Mouse (Mus musculus): Measurements from ENCODE around the gene Ddx24. TPM values are rescaled to one million over a fixed set of nuclear protein-coding genes. Genes with fewer than 3 reads are reported as not detected.
"Not testable (repeated sequence)": the region's sequence is repeated elsewhere in the genome, so short reads cannot be mapped to it uniquely, and the experiment has no call there.

The Ddx24 gene
- total RNA-seq (2021), result 100 to 1,000 TPM; 213 to 224 TPM

- DNase-seq, result peak; percentile 98
Measured at GRCm38 (mm10) chr12:103425729-103426470, at the start of gene Ddx24. TSS of gene Ddx24 (minus strand) at chr12:103425830.

GRCm38 (mm10) chr12:103474481-103474880 is 48.9 kb upstream of the Ddx24 start:
- DNase-seq, result no peak

- no peak for DNase-seq
Measured at GRCm38 (mm10) chr12:103457140-103457539, 31.5 kb upstream of the Ddx24 start, which contains the start of gene Ifi27l2b. TSS of gene Ifi27l2b (minus strand) at chr12:103457223.

- DNase-seq, result not testable (repeated sequence)
Measured at GRCm38 (mm10) chr12:103456727-103457126, 31.1 kb upstream of the Ddx24 start.

GRCm38 (mm10) chr12:103453361-103453760 is 27.7 kb upstream of the Ddx24 start:
- no peak for DNase-seq

GRCm38 (mm10) chr12:103445060-103445459 is 19.4 kb upstream of the Ddx24 start:
- no peak for DNase-seq

- not testable (repeated sequence) for DNase-seq
Measured at GRCm38 (mm10) chr12:103444261-103444660, 18.6 kb upstream of the Ddx24 start.

GRCm38 (mm10) chr12:103443524-103443923 is 17.9 kb upstream of the Ddx24 start, which contains the start of gene Ifi27l2a:
TSS of gene Ifi27l2a (minus strand) at chr12:103443680.
- DNase-seq, result no peak

- no peak for DNase-seq
Measured at GRCm38 (mm10) chr12:103437601-103438000, 12.0 kb upstream of the Ddx24 start.

- DNase-seq, result no peak
Measured at GRCm38 (mm10) chr12:103434861-103435260, 9.2 kb upstream of the Ddx24 start.

GRCm38 (mm10) chr12:103433986-103434731 is 8.5 kb upstream of the Ddx24 start, which contains the start of gene Ifi27:
TSS of gene Ifi27 (plus strand) at chr12:103434211.
- DNase-seq, result peak; percentile 28 to 41

- no peak for DNase-seq
Measured at GRCm38 (mm10) chr12:103433430-103433829, 7.8 kb upstream of the Ddx24 start.

- no peak for DNase-seq
Measured at GRCm38 (mm10) chr12:103426710-103427109, 1.1 kb upstream of the Ddx24 start.

GRCm38 (mm10) chr12:103425016-103425728 is 458 bp downstream of the Ddx24 start:
- no peak for DNase-seq

GRCm38 (mm10) chr12:103408144-103408543 is 17.5 kb downstream of the Ddx24 start:
- peak; percentile 40 to 41 for DNase-seq

- DNase-seq, result no peak
Measured at GRCm38 (mm10) chr12:103407720-103408119, 17.9 kb downstream of the Ddx24 start, which contains the start of gene 9330161L09Rik. TSS of gene 9330161L09Rik (minus strand) at chr12:103407820.

GRCm38 (mm10) chr12:103404131-103404530 is 21.5 kb downstream of the Ddx24 start:
- DNase-seq, result no peak

GRCm38 (mm10) chr12:103396751-103397150 is 28.9 kb downstream of the Ddx24 start:
- DNase-seq, result no peak

GRCm38 (mm10) chr12:103395486-103396275 is 29.9 kb downstream of the Ddx24 start:
- no peak for DNase-seq

- DNase-seq, result no peak
Measured at GRCm38 (mm10) chr12:103393528-103393927, 32.1 kb downstream of the Ddx24 start.

- peak; percentile 65 to 74 for DNase-seq
Measured at GRCm38 (mm10) chr12:103391098-103391497, 34.5 kb downstream of the Ddx24 start.

GRCm38 (mm10) chr12:103389982-103390381 is 35.6 kb downstream of the Ddx24 start:
- no peak for DNase-seq

Measured in layer of hippocampus, postnatal 36 days (tissue).